Mouse (Mus musculus) heart, adult 2 months (tissue): Measurements from ENCODE around the gene Fads6. TPM values are rescaled to one million over a fixed set of nuclear protein-coding genes. Genes with fewer than 3 reads are reported as not detected.

Source experiments
- DNase-seq, 2 experiments: peaks; one replicate each; pipeline ENCODE4 v3.0.0; 2021
- H3K27ac ChIP-seq: fragments of 200-600 bp; 2 replicates; pipeline ENCODE4 v1.8.1; 2022
- H3K27me3 ChIP-seq: fragments of 200-500 bp; 2 replicates; pipeline ENCODE4 v1.6.1; 2012; ENCODE audit warnings: mild to moderate bottlenecking, low read length, inconsistent platforms, mixed read lengths; ENCODE audit not compliant: control insufficient read depth, insufficient read depth
- H3K36me3 ChIP-seq: fragments of 200-500 bp; 2 replicates; pipeline ENCODE4 v1.6.1; 2012; ENCODE audit warnings: low read length, inconsistent platforms; ENCODE audit not compliant: control insufficient read depth, insufficient read depth
- H3K4me1 ChIP-seq: fragments of 200-500 bp; 2 replicates; pipeline ENCODE4 v1.6.1; 2011; ENCODE audit warnings: low read length; ENCODE audit not compliant: control insufficient read depth, insufficient read depth
- H3K4me3 ChIP-seq: fragments of 200-600 bp; 2 replicates; pipeline ENCODE4 v1.8.1; 2022
- H3K79me2 ChIP-seq: fragments of 200-500 bp; replicated peaks from 2 replicates; pipeline ENCODE4 v1.6.1; 2012; ENCODE audit warnings: mild to moderate bottlenecking, inconsistent platforms, low read length, moderate library complexity, mixed read lengths; ENCODE audit not compliant: control insufficient read depth, insufficient read depth
- H3K9ac ChIP-seq: fragments of 200-500 bp; 2 replicates; pipeline ENCODE4 v1.6.1; 2012; ENCODE audit warnings: low read depth, mild to moderate bottlenecking, control low read depth, inconsistent platforms, low read length, mixed read lengths
- CTCF ChIP-seq: fragments of 200-600 bp; IDR thresholded peaks from 2 replicates; pipeline ENCODE4 v1.8.1; 2022; ENCODE audit warnings: antibody characterized with exemption, mild to moderate bottlenecking, moderate library complexity
- EP300 ChIP-seq: fragments of 200-500 bp; IDR thresholded peaks from 2 replicates; pipeline ENCODE4 v1.6.1; 2011; ENCODE audit warnings: low read depth, low read length, control low read depth; ENCODE audit not compliant: insufficient read depth
- POLR2A ChIP-seq: fragments of 200-500 bp; IDR thresholded peaks from 2 replicates; pipeline ENCODE4 v1.6.1; 2011; ENCODE audit warnings: mild to moderate bottlenecking, low read depth, low read length, control low read depth; ENCODE audit not compliant: insufficient read depth
- WGBS: fragments of 180-500 bp; shearing (Covaris S2); methylation state at CpG from one replicate; pipeline ENCODE4 v1.1.7; 2018; 5-methylcytosine and 5-hydroxymethylcytosine counted together
- intact Hi-C: fragments of 180-260 bp; cut with DNase I; formaldehyde crosslinking; loops from one replicate; pipeline ENCODE4 v1.15.1; 2025
- polyA plus RNA-seq: library from polyadenylated mRNA; depleted of rRNA; stranded (reverse); fragments of >200 nt; gene quantifications from 2 replicates; pipeline ENCODE4 v1.2.3, GENCODE M21; 2012
- total RNA-seq, 2 experiments: library from RNA; stranded (reverse); gene quantifications; 2 replicates each; pipeline ENCODE4 v1.2.3; 2021

The Fads6 gene
- total and polyA plus RNA-seq, 3 experiments = 1.6 to 1.9 (median 1.8) TPM

GRCm38 (mm10) chr11:115269330-115270066 lies 28.0 kb downstream of the Fads6 start:
- H3K4me3 ChIP-seq = no peak overlapping the region
- no peak overlapping the region for H3K9ac ChIP-seq
- WGBS = 91% methylated on average over 27 of the region's 27 CpGs
- no peaks in the 10 kb centered on the region; the same call in 1 of the 2 replicates for H3K4me1 ChIP-seq
- TF ChIP-seq POLR2A (no peak), EP300 (no peak), CTCF (no peak)
- intact Hi-C loops = loop anchor here (1.0 to 5.0 kb wide), 3 partner anchors 67 to 187 kb away; no protein-coding TSS in a partner anchor
- peaks cover 9% of the 10 kb centered on the region for H3K27me3 ChIP-seq
- H3K36me3 ChIP-seq = no peaks in the 10 kb centered on the region
- H3K79me2 ChIP-seq = no peaks in the 10 kb centered on the region
- no peak for DNase-seq
- H3K27ac ChIP-seq = no peak overlapping the region

- 89% methylated on average over 11 of the region's 11 CpGs for WGBS
- TF ChIP-seq EP300 = no peak
- no peak for TF ChIP-seq POLR2A
- no peak for TF ChIP-seq CTCF
- H3K79me2 ChIP-seq = no peaks in the 10 kb centered on the region
- no peaks in the 10 kb centered on the region for H3K36me3 ChIP-seq
- H3K4me1 ChIP-seq = no peaks in the 10 kb centered on the region; the same call in 1 of the 2 replicates
- no peak for DNase-seq
- no peak overlapping the region for H3K4me3 ChIP-seq
- H3K27me3 ChIP-seq = peaks cover 9% of the 10 kb centered on the region
- no peak overlapping the region for H3K27ac ChIP-seq
- intact Hi-C loops = no loop called here
- H3K9ac ChIP-seq = no peak overlapping the region
Measured at GRCm38 (mm10) chr11:115267958-115268357, 29.5 kb downstream of the Fads6 start.

GRCm38 (mm10) chr11:115267061-115267883 lies 30.2 kb downstream of the Fads6 start, which contains the start of gene Grin2c:
Grin2c (minus strand) TSS chr11:115267243.
- intact Hi-C loops = no loop called here
- no peak within 1 kb of the TSS for H3K27ac ChIP-seq
- H3K4me1 ChIP-seq = no peaks in the 10 kb centered on the region; the same call in 1 of the 2 replicates
- no peak for DNase-seq
- H3K9ac ChIP-seq = peak within 1 kb of the TSS; percentile 5; the same call in 1 of the 2 replicates
- H3K79me2 ChIP-seq = no peaks in the 10 kb centered on the region
- no peak for TF ChIP-seq EP300
- no peak for TF ChIP-seq POLR2A
- TF ChIP-seq CTCF = no peak
- H3K36me3 ChIP-seq = no peaks in the 10 kb centered on the region
- WGBS = 11% methylated on average over 45 of the region's 50 CpGs
- peak within 1 kb of the TSS; percentile 20; the same call in 1 of the 2 replicates for H3K4me3 ChIP-seq
- H3K27me3 ChIP-seq = peaks cover 9% of the 10 kb centered on the region

- Histone ChIP-seq H3K27me3 (peaks cover 9% of the 10 kb centered on the region), H3K4me3 (peak overlapping the region; percentile 20; the same call in 1 of the 2 replicates), H3K9ac (no peak overlapping the region), H3K27ac (no peak overlapping the region), H3K79me2 (no peaks in the 10 kb centered on the region), H3K36me3 (no peaks in the 10 kb centered on the region), H3K4me1 (no peaks in the 10 kb centered on the region; the same call in 1 of the 2 replicates)
- TF ChIP-seq CTCF (no peak), EP300 (no peak), POLR2A (no peak)
- intact Hi-C loops = no loop called here
- WGBS = 4% methylated on average over 22 of the region's 22 CpGs
- DNase-seq = no peak
Measured at GRCm38 (mm10) chr11:115266400-115266778, 31.1 kb downstream of the Fads6 start.

GRCm38 (mm10) chr11:115265771-115266399 lies 31.6 kb downstream of the Fads6 start:
- no peak overlapping the region for H3K27ac ChIP-seq
- H3K9ac ChIP-seq = no peak overlapping the region
- no peaks in the 10 kb centered on the region; the same call in 1 of the 2 replicates for H3K4me1 ChIP-seq
- TF ChIP-seq EP300 (no peak), CTCF (no peak), POLR2A (no peak)
- no peak overlapping the region for H3K4me3 ChIP-seq
- H3K79me2 ChIP-seq = no peaks in the 10 kb centered on the region
- H3K27me3 ChIP-seq = peaks cover 9% of the 10 kb centered on the region
- intact Hi-C loops = no loop called here
- DNase-seq = no peak
- 8% methylated on average over 20 of the region's 20 CpGs for WGBS
- H3K36me3 ChIP-seq = no peaks in the 10 kb centered on the region
